Mouse (Mus musculus) naive thymus-derived CD4-positive, alpha-beta T cell, adult 5 months (primary cell): Measurements from ENCODE around the gene P4htm. TPM values are rescaled to one million over a fixed set of nuclear protein-coding genes. Genes with fewer than 3 reads are reported as not detected.

Source experiments
- polyA plus RNA-seq: library from polyadenylated mRNA; unstranded; fragments of 100-300 nt; shearing (Covaris generic); gene quantifications from one replicate; pipeline ENCODE4 v1.2.1, GENCODE M21; 2017

P4htm gene
- 9.8 TPM for polyA plus RNA-seq

DNA sequence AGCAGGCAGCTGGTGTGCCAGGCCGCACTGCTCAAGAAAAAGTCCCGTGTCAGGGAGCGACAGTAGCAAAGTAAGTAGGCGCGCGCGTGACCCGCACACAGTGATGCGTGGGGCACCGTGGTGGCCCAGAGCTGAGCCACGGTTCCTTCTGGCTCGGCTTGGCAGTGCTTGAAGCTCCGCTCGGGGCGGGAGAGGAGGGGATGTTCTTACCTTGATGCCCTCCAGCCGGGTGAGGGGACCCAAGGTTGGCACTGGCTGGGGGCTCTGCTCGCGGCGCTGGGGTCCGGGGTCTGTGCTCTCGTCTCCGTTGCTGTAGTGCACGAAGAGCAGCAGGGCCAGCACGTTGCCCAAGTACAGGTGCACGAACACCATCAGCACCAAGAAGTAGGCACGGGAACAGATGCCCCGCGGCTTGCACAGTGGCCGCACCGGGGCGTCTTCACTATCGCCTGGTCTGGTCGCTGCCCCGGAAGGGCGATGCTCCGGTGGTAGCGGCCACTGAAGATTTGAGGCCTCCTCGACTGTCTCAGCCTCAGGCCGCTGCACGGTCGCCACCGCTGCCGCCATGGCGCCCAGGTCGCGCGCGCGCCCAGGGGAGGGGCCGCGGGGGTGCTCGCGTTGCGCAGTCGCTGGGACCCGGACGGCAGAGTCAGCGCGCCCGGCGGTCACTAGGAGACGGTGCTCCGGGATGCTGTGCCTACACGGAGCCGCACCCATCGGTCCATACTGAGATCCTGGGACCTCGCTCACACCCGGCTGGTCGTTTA is at the start of gene P4htm:
TSS of gene P4htm (minus strand) at position 670 of the 767 bp plus-strand sequence.

DNA sequence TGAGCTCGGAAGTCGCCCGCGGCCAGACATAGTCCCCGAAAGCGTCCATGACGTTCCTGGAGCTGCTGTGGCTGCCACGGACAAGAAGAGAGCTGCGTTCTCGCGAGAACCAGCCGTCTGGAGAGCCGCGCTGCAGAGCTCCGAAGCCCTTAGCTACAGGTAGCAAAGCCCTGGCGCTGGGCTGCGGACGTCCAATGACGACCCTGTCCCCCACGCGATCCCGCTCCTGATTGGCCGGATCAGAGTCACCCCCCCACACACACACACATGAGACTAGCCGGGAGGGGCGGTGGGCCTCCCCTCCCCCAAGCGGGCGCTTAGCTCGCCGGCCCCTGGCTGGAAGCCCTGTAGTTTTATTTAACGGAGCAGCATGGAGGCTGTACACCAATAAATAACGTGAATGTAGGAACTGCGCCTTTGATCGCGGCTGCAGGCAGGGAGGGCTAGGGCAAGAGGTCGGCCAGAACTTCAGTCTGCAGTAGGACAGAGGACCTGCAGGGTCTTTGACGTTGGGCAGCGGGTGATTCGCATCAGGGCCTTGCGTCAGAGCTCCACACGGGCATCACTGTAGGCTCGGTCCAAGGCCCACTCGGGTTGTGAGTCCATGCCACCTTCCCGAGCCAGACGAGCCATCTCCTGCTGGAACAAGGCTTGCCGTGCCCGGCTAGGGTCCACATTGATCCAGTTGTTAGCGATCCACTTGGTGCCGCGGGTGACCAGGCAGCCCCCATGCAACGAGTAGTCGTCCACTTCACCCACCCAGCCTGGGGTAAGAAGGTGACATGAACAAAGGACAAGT is 18.7 kb downstream of the P4htm start, which contains the start of gene Wdr6:
TSS of gene Wdr6 (minus strand) at position 195 of the 799 bp plus-strand sequence.

DNA sequence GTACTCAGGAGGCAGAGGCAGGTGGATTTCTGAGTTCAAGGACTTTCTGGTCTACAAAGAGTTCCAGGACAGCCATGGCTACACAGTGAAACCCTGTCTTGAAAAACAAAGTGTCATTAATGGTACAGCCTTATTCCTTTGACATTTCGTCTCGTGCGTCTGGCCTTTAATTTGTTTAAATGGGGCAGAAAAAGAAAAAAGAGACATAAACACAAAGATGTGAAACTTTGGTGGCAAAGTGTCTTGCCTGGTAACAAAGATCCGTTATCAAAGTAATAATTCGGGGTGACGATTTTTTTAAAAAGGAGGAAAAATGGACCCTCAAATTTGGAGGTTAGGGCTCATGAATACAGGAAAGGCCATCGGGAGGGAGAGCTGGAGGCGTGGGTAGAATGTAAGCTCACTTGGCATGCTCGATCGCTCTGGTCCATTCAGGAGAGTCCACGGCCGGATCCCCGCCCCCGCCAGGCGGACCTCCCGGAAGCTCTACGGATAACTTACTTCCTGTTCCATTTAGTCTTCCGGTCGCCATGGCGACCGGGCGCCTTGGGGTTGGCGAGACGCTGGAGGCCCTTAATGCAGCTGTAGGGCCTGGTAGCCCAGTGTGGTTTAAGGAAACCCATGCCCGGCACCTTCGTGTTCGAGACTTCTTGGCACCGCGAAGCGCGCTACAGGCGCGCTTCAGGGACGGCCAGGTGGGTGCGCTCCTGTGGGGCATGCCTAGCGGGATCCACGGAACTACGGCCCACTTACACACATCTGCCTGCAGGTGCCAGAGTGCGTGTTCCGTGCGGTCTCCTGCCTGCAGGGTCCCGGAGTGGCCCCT is 27.9 kb downstream of the P4htm start, which contains the start of gene Dalrd3:
TSS of gene Dalrd3 (plus strand) at position 506 of the 826 bp plus-strand sequence.

DNA sequence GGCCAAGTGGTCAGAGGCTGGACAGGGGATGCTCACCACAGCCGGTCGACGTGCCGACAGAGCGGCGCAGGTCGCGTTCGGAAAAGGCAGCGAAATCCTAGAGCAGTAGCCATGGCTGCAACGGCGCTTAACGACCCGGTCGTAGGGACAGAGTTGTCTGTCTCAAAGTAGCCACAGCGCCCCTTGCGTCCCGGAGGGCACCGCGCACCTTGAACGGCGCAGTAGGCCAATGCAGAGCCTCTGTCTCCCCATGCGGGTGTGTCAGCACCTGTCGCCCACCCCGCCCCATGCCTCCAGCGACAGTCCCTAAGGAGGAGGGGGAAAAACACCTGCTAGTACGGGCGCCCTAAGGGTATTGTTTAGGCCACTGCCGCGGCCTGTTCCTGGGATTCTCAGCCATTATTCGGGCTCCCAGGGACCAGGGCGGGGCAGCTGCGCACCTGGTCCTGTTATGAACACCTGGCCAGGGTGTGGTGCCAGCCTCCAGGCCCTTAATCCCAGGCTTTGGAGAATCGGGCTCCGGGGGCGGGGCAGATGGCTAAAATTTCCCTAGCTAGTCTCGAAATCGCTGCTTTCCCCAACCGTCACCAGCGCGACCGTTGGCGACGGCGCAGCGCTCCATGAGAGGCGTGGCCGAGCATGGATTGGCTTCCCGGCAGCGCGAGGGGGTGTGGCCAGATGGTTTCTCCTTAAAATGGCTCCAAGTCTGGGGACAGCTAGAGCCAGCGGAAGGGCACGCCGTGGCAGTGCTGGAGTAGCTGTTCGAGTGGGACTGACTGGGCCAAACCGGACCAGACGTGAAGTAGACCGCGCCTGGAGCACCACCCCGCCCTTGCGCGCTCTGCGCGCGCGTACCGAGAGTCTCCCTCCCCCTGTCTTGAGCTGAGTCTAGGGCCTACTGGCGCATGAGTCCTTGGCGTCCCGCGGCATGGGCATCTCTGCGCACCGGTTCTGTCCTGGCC is 30.4 kb downstream of the P4htm start, which contains the start of gene Ndufaf3:
TSS of gene Ndufaf3 (minus strand) at position 620 of the 962 bp plus-strand sequence.

GRCm38 (mm10) chr9:108560227-108560841 is 37.1 kb downstream of the P4htm start, which contains the start of gene Impdh2:
TSS of gene Impdh2 (plus strand) at chr9:108560286.

Other genes with a start within 250 kb of the P4htm start
- 119 TPM for gene Usp4, start 249.8 kb downstream of the P4htm start, polyA plus RNA-seq
- gene 1700102P08Rik, start 204.9 kb downstream of the P4htm start, polyA plus RNA-seq: 1.9 TPM
- 0.11 TPM for gene Ccdc36, start 169.2 kb downstream of the P4htm start, polyA plus RNA-seq
- not detected for gene BC048562, start 161.2 kb downstream of the P4htm start, polyA plus RNA-seq
- gene Ccdc71, start 137.1 kb downstream of the P4htm start, polyA plus RNA-seq: 43.7 TPM
- 13.7 TPM for gene Klhdc8b, start 136.1 kb downstream of the P4htm start, polyA plus RNA-seq
- 0.57 TPM for gene Lamb2, start 117.9 kb downstream of the P4htm start, polyA plus RNA-seq
- 208 TPM for gene Usp19, start 107.1 kb downstream of the P4htm start, polyA plus RNA-seq
- gene Qars, start 90.0 kb downstream of the P4htm start, polyA plus RNA-seq: 76.9 TPM
- gene Qrich1, start 80.9 kb downstream of the P4htm start, polyA plus RNA-seq: 193 TPM
- gene Impdh2, start 37.4 kb downstream of the P4htm start, polyA plus RNA-seq: 128 TPM
- 19.7 TPM for gene Ndufaf3, start 30.2 kb downstream of the P4htm start, polyA plus RNA-seq
- 67.8 TPM for gene Dalrd3, start 27.8 kb downstream of the P4htm start, polyA plus RNA-seq
- gene Wdr6, start 18.9 kb downstream of the P4htm start, polyA plus RNA-seq: 33.6 TPM
- 182 TPM for gene Arih2, start 51.7 kb upstream of the P4htm start, polyA plus RNA-seq
- gene Slc25a20, start 64.4 kb upstream of the P4htm start, polyA plus RNA-seq: 18.9 TPM
- gene Prkar2a, start 91.6 kb upstream of the P4htm start, polyA plus RNA-seq: 17.3 TPM
- 44.0 TPM for gene Ip6k2, start 186.1 kb upstream of the P4htm start, polyA plus RNA-seq
- 10.0 TPM for gene Nckipsd, start 210.7 kb upstream of the P4htm start, polyA plus RNA-seq
- 0.27 TPM for gene Celsr3, start 228.7 kb upstream of the P4htm start, polyA plus RNA-seq